Mouse (Mus musculus) brain, embryonic 18.5 days (tissue): Measurements from ENCODE around the gene Cyb5rl.
"Not testable (repeated sequence)": the region's sequence is repeated elsewhere in the genome, so short reads cannot be mapped to it uniquely, and the experiment has no call there.

Experiments
- DNase-seq: peaks from one replicate; pipeline ENCODE4 v3.0.0-alpha.2; 2012; ENCODE audit warnings: low read depth, low spot score

The Cyb5rl gene

GRCm38 (mm10) chr4:107109181-107109580 lies 42.4 kb downstream of the Cyb5rl start:
- DNase-seq, result not testable (repeated sequence)

- DNase-seq, result no peak
Observed at GRCm38 (mm10) chr4:107114278-107114677, 47.5 kb downstream of the Cyb5rl start.

GRCm38 (mm10) chr4:107117741-107118385 lies 51.1 kb downstream of the Cyb5rl start:
- no peak for DNase-seq

GRCm38 (mm10) chr4:107119056-107119455 lies 52.3 kb downstream of the Cyb5rl start:
- no peak for DNase-seq

GRCm38 (mm10) chr4:107120676-107121075 lies 53.9 kb downstream of the Cyb5rl start:
- DNase-seq, result no peak

- DNase-seq, result no peak
Observed at GRCm38 (mm10) chr4:107121165-107121943, 54.6 kb downstream of the Cyb5rl start.

- no peak for DNase-seq
Observed at GRCm38 (mm10) chr4:107124376-107124775, 57.6 kb downstream of the Cyb5rl start.

- no peak for DNase-seq
Observed at GRCm38 (mm10) chr4:107125101-107125500, 58.3 kb downstream of the Cyb5rl start.

- DNase-seq, result no peak
Observed at GRCm38 (mm10) chr4:107126389-107126788, 59.6 kb downstream of the Cyb5rl start.

GRCm38 (mm10) chr4:107126891-107127524 lies 60.2 kb downstream of the Cyb5rl start:
- no peak for DNase-seq

GRCm38 (mm10) chr4:107127901-107128669 lies 61.3 kb downstream of the Cyb5rl start:
- DNase-seq, result no peak

- no peak for DNase-seq
Observed at GRCm38 (mm10) chr4:107129373-107129772, 62.6 kb downstream of the Cyb5rl start.

- no peak for DNase-seq
Observed at GRCm38 (mm10) chr4:107130534-107130933, 63.7 kb downstream of the Cyb5rl start.

GRCm38 (mm10) chr4:107134891-107135290 lies 68.1 kb downstream of the Cyb5rl start:
- no peak for DNase-seq

- no peak for DNase-seq
Observed at GRCm38 (mm10) chr4:107135663-107136062, 68.9 kb downstream of the Cyb5rl start.

GRCm38 (mm10) chr4:107136531-107136930 lies 69.7 kb downstream of the Cyb5rl start:
- DNase-seq, result no peak
